Mouse (Mus musculus): Measurements from ENCODE around the gene Lst1. TPM values are rescaled to one million over a fixed set of nuclear protein-coding genes. Genes with fewer than 3 reads are reported as not detected.

Lst1 gene
- polyA plus RNA-seq, 1 experiment: 49.6 TPM

DNA sequence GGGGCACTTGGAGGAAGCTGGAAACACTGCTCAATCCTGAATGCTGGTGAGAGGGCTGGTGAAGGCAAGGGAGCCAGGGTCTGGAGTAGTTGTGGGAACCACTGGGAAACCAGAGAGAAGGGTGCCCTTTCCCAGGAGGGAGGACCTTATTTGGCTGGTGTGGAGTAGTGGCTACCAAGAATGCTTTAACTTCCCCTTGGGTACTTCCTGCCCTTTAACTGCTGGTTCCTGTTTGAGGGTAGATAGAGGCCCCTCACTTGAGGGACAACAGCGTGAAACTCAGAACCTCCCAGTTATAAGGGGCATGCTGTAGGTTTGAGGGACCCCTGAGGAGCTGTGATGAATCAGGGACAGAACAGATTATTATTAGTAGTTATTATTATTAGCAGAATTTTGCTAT lies 947 bp upstream of the Lst1 start:
- Histone ChIP-seq H3K27me3 (ENCODE audit: control insufficient read depth, insufficient read depth, low read length) (no peaks in the 10 kb centered on the region), H3K27ac (ENCODE audit: control insufficient read depth, insufficient read depth, low read length) (peak overlapping the region; percentile 97), H3K4me3 (ENCODE audit: control insufficient read depth, insufficient read depth, low read length) (no peak overlapping the region), H3K4me1 (replicated peaks; ENCODE audit: control insufficient read depth, insufficient read depth, low read length) (peaks cover 66% of the 10 kb centered on the region), H3K36me3 (ENCODE audit: control insufficient read depth, insufficient read depth, low read length) (no peaks in the 10 kb centered on the region)
- no peak for DNase-seq
- WGBS: 14% methylated on average over 1 of the region's 1 CpGs
- no peak for TF ChIP-seq POLR2A (IDR thresholded peaks at IDR 0.05; ENCODE audit: control insufficient read depth, extremely low read depth, insufficient read depth, low read length, poor library complexity)
- no peak for TF ChIP-seq CTCF (IDR thresholded peaks at IDR 0.05; ENCODE audit: borderline replicate concordance, control insufficient read depth, extremely low read depth, insufficient read depth, low read length, poor library complexity)

DNA sequence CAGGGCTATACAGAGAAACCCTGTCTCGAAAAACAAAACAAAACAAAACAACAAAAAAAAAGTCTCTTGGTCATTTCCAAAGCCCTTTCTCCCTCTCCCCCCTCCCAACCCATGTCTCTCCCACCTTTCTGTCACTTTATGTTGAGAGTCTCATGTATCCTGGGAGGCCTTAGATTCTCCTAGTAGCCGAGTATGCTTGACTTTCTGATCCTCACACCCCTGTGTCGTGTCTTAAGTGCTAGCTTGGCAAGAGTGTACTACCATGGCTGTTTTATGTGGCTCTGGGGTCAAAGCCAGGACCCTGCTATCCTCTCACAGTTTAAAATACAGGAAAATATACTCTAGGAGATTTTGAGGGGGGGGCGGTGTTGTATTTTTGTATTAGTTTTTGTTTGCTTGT lies 894 bp downstream of the Lst1 start:
- Histone ChIP-seq H3K27ac (ENCODE audit: control insufficient read depth, insufficient read depth, low read length) (peak overlapping the region; percentile 95), H3K27me3 (ENCODE audit: control insufficient read depth, insufficient read depth, low read length) (no peaks in the 10 kb centered on the region), H3K4me3 (ENCODE audit: control insufficient read depth, insufficient read depth, low read length) (no peak overlapping the region), H3K4me1 (replicated peaks; ENCODE audit: control insufficient read depth, insufficient read depth, low read length) (peaks cover 53% of the 10 kb centered on the region), H3K36me3 (ENCODE audit: control insufficient read depth, insufficient read depth, low read length) (no peaks in the 10 kb centered on the region)
- DNase-seq: no peak
- TF ChIP-seq POLR2A (IDR thresholded peaks at IDR 0.05; ENCODE audit: control insufficient read depth, extremely low read depth, insufficient read depth, low read length, poor library complexity): no peak
- no peak for TF ChIP-seq CTCF (IDR thresholded peaks at IDR 0.05; ENCODE audit: borderline replicate concordance, control insufficient read depth, extremely low read depth, insufficient read depth, low read length, poor library complexity)
- WGBS: 66% methylated on average over 4 of the region's 4 CpGs

GRCm38 (mm10) chr17:35186681-35187080 lies 1.6 kb downstream of the Lst1 start:
- peak overlapping the region; percentile 37 for H3K4me3 ChIP-seq (ENCODE audit: control insufficient read depth, insufficient read depth, low read length)
- TF ChIP-seq POLR2A (IDR thresholded peaks at IDR 0.05; ENCODE audit: control insufficient read depth, extremely low read depth, insufficient read depth, low read length, poor library complexity) (no peak), CTCF (IDR thresholded peaks at IDR 0.05; ENCODE audit: borderline replicate concordance, control insufficient read depth, extremely low read depth, insufficient read depth, low read length, poor library complexity) (no peak)
- H3K27ac ChIP-seq (ENCODE audit: control insufficient read depth, insufficient read depth, low read length): peak overlapping the region; percentile 95
- peaks cover 53% of the 10 kb centered on the region for H3K4me1 ChIP-seq (replicated peaks; ENCODE audit: control insufficient read depth, insufficient read depth, low read length)
- WGBS: 1% methylated on average over 4 of the region's 4 CpGs
- DNase-seq: peak; percentile 72
- H3K27me3 ChIP-seq (ENCODE audit: control insufficient read depth, insufficient read depth, low read length): no peaks in the 10 kb centered on the region
- no peaks in the 10 kb centered on the region for H3K36me3 ChIP-seq (ENCODE audit: control insufficient read depth, insufficient read depth, low read length)

GRCm38 (mm10) chr17:35185639-35186611 lies 2.3 kb downstream of the Lst1 start:
- Histone ChIP-seq H3K36me3 (ENCODE audit: control insufficient read depth, insufficient read depth, low read length) (no peaks in the 10 kb centered on the region), H3K27me3 (ENCODE audit: control insufficient read depth, insufficient read depth, low read length) (no peaks in the 10 kb centered on the region), H3K4me3 (ENCODE audit: control insufficient read depth, insufficient read depth, low read length) (peak overlapping the region; percentile 37), H3K4me1 (replicated peaks; ENCODE audit: control insufficient read depth, insufficient read depth, low read length) (peaks cover 53% of the 10 kb centered on the region), H3K27ac (ENCODE audit: control insufficient read depth, insufficient read depth, low read length) (peak overlapping the region; percentile 95)
- no peak for TF ChIP-seq CTCF (IDR thresholded peaks at IDR 0.05; ENCODE audit: borderline replicate concordance, control insufficient read depth, extremely low read depth, insufficient read depth, low read length, poor library complexity)
- no peak for TF ChIP-seq POLR2A (IDR thresholded peaks at IDR 0.05; ENCODE audit: control insufficient read depth, extremely low read depth, insufficient read depth, low read length, poor library complexity)
- WGBS: 2% methylated on average over 17 of the region's 18 CpGs
- peak; percentile 89 for DNase-seq

DNA sequence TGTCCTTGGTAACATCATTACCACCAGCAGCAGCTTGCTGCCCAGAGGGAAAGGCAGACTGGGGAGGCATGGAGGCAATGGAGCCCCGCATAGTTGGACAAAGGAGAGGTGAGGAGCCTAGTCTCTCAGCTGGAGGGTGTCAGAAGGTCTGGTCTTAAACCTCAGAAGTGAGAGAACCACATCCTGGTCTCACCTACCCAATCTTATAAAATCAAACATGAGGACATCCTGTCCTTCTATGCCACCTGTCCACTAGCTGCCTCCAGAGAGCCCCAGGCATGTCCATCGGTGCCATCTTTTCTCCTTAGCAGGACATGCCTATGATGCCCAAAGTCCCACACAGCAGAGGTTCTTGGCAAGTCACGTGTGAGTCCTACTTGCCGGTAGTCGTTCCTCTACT lies 8.1 kb downstream of the Lst1 start:
- Histone ChIP-seq H3K27ac (ENCODE audit: control insufficient read depth, insufficient read depth, low read length) (no peak overlapping the region), H3K4me1 (replicated peaks; ENCODE audit: control insufficient read depth, insufficient read depth, low read length) (peaks cover 18% of the 10 kb centered on the region), H3K27me3 (ENCODE audit: control insufficient read depth, insufficient read depth, low read length) (no peaks in the 10 kb centered on the region), H3K4me3 (ENCODE audit: control insufficient read depth, insufficient read depth, low read length) (no peak overlapping the region), H3K36me3 (ENCODE audit: control insufficient read depth, insufficient read depth, low read length) (no peaks in the 10 kb centered on the region)
- 89% methylated on average over 5 of the region's 5 CpGs for WGBS
- DNase-seq: no peak
- TF ChIP-seq POLR2A (IDR thresholded peaks at IDR 0.05; ENCODE audit: control insufficient read depth, extremely low read depth, insufficient read depth, low read length, poor library complexity) (no peak), CTCF (IDR thresholded peaks at IDR 0.05; ENCODE audit: borderline replicate concordance, control insufficient read depth, extremely low read depth, insufficient read depth, low read length, poor library complexity) (no peak)

DNA sequence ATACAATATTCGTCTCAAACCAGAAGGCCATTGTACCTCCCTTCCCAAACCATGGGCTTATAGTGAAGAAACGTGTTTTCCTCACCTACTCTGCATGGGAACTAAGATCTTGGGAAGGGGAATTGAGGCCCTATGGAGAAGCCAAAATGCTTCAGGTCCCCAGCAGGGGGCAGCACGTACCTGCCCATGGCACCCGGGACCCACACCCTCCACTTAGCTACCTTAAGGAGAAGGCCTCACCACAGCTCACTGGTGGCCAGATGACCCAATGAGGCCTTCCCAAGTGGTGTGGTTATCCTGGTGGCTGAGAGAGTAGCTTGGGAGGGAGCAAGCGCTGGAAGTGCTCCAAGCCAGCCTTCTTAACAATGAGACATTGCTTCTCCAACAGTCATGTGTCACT lies 9.7 kb downstream of the Lst1 start:
- no peak overlapping the region for H3K27ac ChIP-seq (ENCODE audit: control insufficient read depth, insufficient read depth, low read length)
- no peaks in the 10 kb centered on the region for H3K36me3 ChIP-seq (ENCODE audit: control insufficient read depth, insufficient read depth, low read length)
- H3K4me3 ChIP-seq (ENCODE audit: control insufficient read depth, insufficient read depth, low read length): no peak overlapping the region
- DNase-seq: peak; percentile 83
- WGBS: 15% methylated on average over 5 of the region's 5 CpGs
- H3K27me3 ChIP-seq (ENCODE audit: control insufficient read depth, insufficient read depth, low read length): no peaks in the 10 kb centered on the region
- peaks cover 18% of the 10 kb centered on the region for H3K4me1 ChIP-seq (replicated peaks; ENCODE audit: control insufficient read depth, insufficient read depth, low read length)
- TF ChIP-seq CTCF (IDR thresholded peaks at IDR 0.05; ENCODE audit: borderline replicate concordance, control insufficient read depth, extremely low read depth, insufficient read depth, low read length, poor library complexity) (peak; percentile 95), POLR2A (IDR thresholded peaks at IDR 0.05; ENCODE audit: control insufficient read depth, extremely low read depth, insufficient read depth, low read length, poor library complexity) (no peak)
